Mouse (Mus musculus) adrenal gland, postnatal 0 days (tissue): ENCODE results near the gene Usp29. TPM values are rescaled to one million over a fixed set of nuclear protein-coding genes. Genes with fewer than 3 reads are reported as not detected.
A peak's percentile ranks its signal among the peaks of the same experiment; 100 is the strongest.

Experiments used
- microRNA-seq: library from miRNA; unstranded; fragments of <30 nt; microRNA quantifications from one replicate; pipeline ENCODE4, GENCODE M21; 2016; ENCODE audit warnings: borderline replicate concordance; ENCODE audit not compliant: insufficient number of aligned reads
- polyA plus RNA-seq: library from polyadenylated mRNA; unstranded; fragments of >200 nt; fragmentation: Nextera tagmentation; extraction: Ambion mirVana; gene quantifications from 2 replicates; pipeline ENCODE4 v1.2.1, GENCODE M21; 2015

Usp29 gene
- 4.4 and 5.6 TPM in 2 replicates for polyA plus RNA-seq

GRCm38 (mm10) chr7:6730241-6730640, at the start of gene Usp29, which contains the start of gene Peg3:
TSS of gene Usp29 (plus strand) at chr7:6730578.
TSS of gene Peg3 (minus strand) at chr7:6730431.

DNA sequence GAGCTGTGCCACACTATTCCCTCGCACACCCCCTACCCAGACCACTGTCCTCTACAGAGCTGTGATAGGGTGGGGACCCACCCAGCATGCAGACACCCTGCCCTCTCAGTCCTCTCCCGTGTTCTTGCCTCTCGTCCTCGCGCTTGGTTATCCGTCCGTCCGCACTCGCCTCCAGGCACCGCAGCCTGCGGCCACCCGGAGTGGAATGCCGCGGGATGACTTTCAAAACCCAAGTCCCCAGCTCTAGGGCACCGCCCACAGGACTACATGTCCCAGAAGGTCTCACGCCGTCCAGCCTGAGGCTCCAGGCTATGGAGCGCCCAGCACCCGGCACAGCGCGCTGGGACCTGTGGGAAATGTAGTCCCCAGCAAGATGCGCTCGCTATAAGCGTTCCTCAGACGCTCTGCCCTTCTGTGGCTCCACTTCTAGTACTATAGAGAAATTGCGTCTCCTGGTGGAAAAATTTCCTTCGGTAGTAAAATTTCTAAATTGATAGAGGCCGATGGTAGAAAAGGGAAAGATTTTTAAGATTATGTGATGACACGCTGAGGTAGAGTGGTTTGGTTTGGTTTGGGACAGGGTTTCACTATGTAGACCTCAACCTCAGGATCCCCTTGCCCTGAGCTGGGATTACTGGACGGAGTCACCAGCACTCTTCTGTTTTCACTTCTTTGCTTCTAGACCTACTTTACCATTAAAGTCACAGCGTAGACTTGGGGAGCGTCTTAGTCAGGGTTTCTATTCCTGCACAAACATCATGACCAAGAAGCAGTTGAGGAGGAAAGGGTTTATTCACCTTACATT, 33.9 kb upstream of the Usp29 start, which contains the start of gene Zim1:
TSS of gene Zim1 (minus strand) at position 210 of the 805 bp plus-strand sequence.

DNA sequence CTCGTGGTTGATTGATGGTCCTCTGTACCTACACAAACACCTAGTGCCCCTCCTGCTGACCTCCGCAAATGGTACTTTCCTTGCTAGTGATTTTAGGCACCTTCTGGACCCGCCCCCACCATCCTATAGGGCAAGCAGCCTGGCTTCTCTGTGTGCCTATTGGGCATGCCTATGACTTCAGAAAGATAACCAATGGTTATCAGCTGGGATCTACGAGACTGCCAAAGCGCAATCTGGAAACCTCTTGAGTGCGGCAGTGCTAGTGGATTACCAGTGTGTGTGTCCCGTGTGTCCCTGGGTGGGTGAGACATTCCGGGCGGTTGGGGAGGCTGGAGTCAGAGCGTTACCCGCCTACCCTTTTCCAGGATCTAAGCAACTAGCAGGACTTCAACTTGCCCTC, 264.9 kb downstream of the Usp29 start, which contains the start of gene Aurkc:
TSS of gene Aurkc (plus strand) at position 50 of the 400 bp plus-strand sequence.

Small RNAs within 50 kb of the gene (microRNA-seq; reads per million reads assigned to microRNA genes)
- 59.2 reads per million, percentile 38 among the genes with 10 or more reads in this experiment for gene Mir3099

Other genes with a start within 250 kb of the Usp29 start
- not detected in 2 replicates for gene Olfr5, start 243.6 kb upstream of the Usp29 start, polyA plus RNA-seq
- not detected in 2 replicates for gene Olfr1347, start 230.8 kb upstream of the Usp29 start, polyA plus RNA-seq
- gene Olfr1348, start 221.8 kb upstream of the Usp29 start, polyA plus RNA-seq, result not detected in 2 replicates
- gene Olfr1349, start 207.6 kb upstream of the Usp29 start, polyA plus RNA-seq, result not detected in 2 replicates
- not detected in 2 replicates for gene Olfr1350, start 165.7 kb upstream of the Usp29 start, polyA plus RNA-seq
- 4.8 and 7.6 TPM in 2 replicates for gene Zim1, start 34.1 kb upstream of the Usp29 start, polyA plus RNA-seq
- gene Peg3, start 147 bp upstream of the Usp29 start, polyA plus RNA-seq, result 84.7 and 113 TPM in 2 replicates